Mouse (Mus musculus) bone marrow macrophage, adult 2 months (primary cell): ENCODE measurements at regions not wholly inside any gene's neighbourhood (a gene's known extent, or its start where the extent isn't known, plus 50 kb on each side); places are given as distances from the start of the nearest gene placed in this dataset.

Source experiments
- CTCF ChIP-seq: IDR thresholded peaks from 2 replicates; pipeline ENCODE4 v1.5.1; 2012; ENCODE audit warnings: low read depth, mild to moderate bottlenecking, low read length, moderate library complexity
- POLR2A ChIP-seq: IDR thresholded peaks from 2 replicates; pipeline ENCODE4 v1.6.1; 2012; ENCODE audit warnings: mild to moderate bottlenecking, low read depth, low read length, borderline replicate concordance

DNA sequence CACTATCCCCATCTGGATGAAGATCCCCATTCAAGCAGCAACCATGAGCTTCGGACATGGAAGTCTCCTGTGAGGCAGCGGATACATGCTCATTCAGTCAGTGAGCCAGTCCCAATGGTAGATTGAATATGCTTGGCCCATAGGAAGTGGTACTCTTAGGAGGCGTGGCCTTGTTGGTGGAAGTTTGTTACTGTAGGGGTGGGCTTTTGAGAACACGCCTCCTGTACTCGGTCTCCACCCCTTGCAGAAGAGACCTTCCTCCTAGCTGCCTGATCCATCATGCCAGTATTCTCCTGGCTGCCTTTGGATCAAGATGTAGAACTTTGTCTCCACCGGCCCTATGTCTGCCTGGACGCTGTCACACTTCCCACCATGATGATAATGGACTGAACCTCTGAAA, 55.3 kb upstream of the Pmfbp1 start:
- TF ChIP-seq POLR2A: no peak
- no peak for TF ChIP-seq CTCF
